Mouse (Mus musculus): ENCODE data around the gene Tns1.

- TF ChIP-seq POLR2A (IDR thresholded peaks at IDR 0.05; ENCODE audit: insufficient read length, low read depth) (no peak), MAX (IDR thresholded peaks at IDR 0.05; ENCODE audit: low read depth) (no peak), MYOG (IDR thresholded peaks at IDR 0.05; ENCODE audit: control insufficient read depth in 1 of 3, insufficient read depth in 1 of 3, insufficient read length in 2 of 3, low read depth in 2 of 3) (peak; percentile 20 to 92 (median 88))
Observed at GRCm38 (mm10) chr1:74049430-74049829, 74.8 kb downstream of the Tns1 start.
